Mouse (Mus musculus): ENCODE measurements around the gene Tmem131l. TPM values are rescaled to one million over a fixed set of nuclear protein-coding genes. Genes with fewer than 3 reads are reported as not detected.

Gene Tmem131l
- 49.9 and 52.8 TPM in 2 replicates for polyA plus RNA-seq (2014; fragmentation: Nextera tagmentation; extraction: Ambion mirVana)

DNA sequence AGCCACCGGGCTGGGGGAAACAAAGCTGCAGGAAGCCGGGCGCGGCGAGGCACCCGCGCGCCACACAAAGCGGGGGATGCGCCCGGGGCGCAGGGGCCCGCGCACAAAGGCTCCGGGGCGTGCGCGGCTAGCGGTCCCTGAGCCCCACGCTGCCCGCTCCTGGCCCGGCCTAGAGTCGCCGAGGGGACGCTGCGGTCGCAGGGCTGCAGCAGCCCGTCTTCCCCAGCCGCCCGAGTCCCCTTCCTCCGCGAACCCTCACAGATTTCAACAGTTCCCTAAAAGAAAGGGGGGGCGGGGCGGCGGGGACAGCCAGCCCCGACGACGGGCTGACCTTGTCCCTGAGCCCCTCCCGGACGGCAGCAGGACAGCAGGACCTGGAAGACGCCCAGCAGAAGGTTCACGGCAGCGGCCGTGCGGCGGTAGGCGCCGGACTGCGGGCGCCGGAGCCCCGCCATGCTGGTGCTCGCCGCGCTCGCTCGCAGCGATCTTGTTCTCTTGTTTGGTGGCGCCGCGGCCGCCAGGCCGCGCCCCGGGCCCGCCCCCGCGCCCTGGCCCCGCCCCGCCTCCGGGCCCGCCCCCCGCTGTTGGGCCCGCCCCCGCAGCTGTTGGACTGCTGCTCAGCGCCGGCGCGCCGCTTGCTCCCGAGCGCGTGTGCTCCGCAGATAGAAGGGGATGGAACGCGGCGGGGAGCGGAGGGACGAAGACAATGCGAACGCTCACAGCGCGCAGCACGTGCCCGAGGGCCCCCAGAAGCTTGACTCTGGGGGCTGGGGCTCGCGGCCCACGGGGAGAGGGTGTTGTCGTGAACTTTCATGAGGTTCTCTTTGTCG lies at the start of gene Tmem131l:
Tmem131l (minus strand) TSS at position 530 of the 830 bp plus-strand sequence.
- Histone ChIP-seq H3K27me3 (replicated peaks; ENCODE audit: control insufficient read depth, insufficient read depth, low read length) (no peaks in the 10 kb centered on the region), H3K27ac (ENCODE audit: low read depth) (peak within 1 kb of the TSS; percentile 93), H3K9me3 (ENCODE audit: control insufficient read depth, low read length) (no peaks in the 10 kb centered on the region), H3K4me3 (ENCODE audit: low read depth, low read length) (peak within 1 kb of the TSS; percentile 88), H3K36me3 (ENCODE audit: control insufficient read depth, insufficient read depth, low read length) (0 out of 2 replicates have a peak, but pooled peaks cover 3% of the 10 kb centered on the region), H3K9ac (ENCODE audit: low read length) (peak within 1 kb of the TSS; percentile 92), H3K4me1 (replicated peaks; ENCODE audit: control insufficient read depth, insufficient read depth, low read length) (peaks cover 10% of the 10 kb centered on the region), H3K4me2 (ENCODE audit: low read length) (peak within 1 kb of the TSS; percentile 95)
- ATAC-seq (replicated peaks; ENCODE audit: low FRiP score, low TSS enrichment, low read depth) (peak; percentile 95), DNase-seq (ENCODE audit: low spot score) (peak; percentile 93)
- WGBS = under 1% methylated on average over 77 of the region's 100 CpGs

DNA sequence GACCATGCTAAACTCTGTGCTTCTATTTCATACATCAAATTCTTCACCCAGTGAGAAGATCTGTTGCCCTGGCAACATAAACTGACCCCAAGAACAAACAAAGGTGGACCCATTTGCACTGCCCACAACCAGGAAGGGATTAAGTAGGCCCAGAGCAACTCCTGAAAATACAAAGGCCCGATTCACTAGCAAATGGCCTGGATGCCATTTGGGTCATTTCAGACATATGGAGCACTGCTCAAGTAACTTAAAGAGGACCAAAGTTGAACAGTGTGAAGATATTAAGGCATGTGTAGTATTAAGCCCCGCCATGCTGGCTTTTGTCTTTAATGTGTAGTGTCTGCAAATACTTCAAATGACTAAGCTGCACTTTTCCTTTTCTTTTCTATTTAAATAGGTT lies 46.9 kb upstream of the Tmem131l start:
- H3K4me3 ChIP-seq (ENCODE audit: low read depth, low read length) = no peak overlapping the region
- no peaks in the 10 kb centered on the region for H3K27me3 ChIP-seq (replicated peaks; ENCODE audit: control insufficient read depth, insufficient read depth, low read length)
- no peaks in the 10 kb centered on the region for H3K36me3 ChIP-seq (ENCODE audit: control insufficient read depth, insufficient read depth, low read length)
- no peak overlapping the region for H3K9ac ChIP-seq (ENCODE audit: low read length)
- DNase-seq (ENCODE audit: low spot score) = no peak
- peaks cover 10% of the 10 kb centered on the region; the same call in 1 of the 2 replicates for H3K4me1 ChIP-seq (replicated peaks; ENCODE audit: control insufficient read depth, insufficient read depth, low read length)
- no peak for ATAC-seq (replicated peaks; ENCODE audit: low FRiP score, low TSS enrichment, low read depth)
- WGBS = 69% methylated on average over 2 of the region's 2 CpGs
- peaks cover 3% of the 10 kb centered on the region; the same call in 1 of the 2 replicates for H3K9me3 ChIP-seq (ENCODE audit: control insufficient read depth, low read length)
- H3K27ac ChIP-seq (ENCODE audit: low read depth) = no peak overlapping the region
- H3K4me2 ChIP-seq (ENCODE audit: low read length) = no peak overlapping the region

DNA sequence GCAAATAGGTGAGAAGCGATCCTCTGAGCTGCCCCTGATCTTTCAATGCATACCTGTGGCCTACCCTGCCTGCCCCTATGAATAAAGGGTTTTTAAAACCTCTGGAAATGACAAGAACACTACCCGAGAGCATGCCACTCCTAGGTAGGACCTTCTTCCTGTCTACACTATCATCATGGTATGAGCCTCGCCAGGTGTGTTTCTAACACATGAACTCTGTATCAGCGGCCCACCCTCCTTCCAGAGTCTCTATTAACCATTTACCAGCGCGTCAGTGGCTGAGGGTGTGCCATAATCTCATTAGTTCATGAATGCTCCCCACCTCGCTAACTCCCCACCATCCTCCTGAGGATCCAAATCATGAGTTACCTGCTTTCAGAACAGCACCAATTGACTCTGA lies 46.4 kb upstream of the Tmem131l start:
- H3K9me3 ChIP-seq (ENCODE audit: control insufficient read depth, low read length) = peaks cover 3% of the 10 kb centered on the region; the same call in 1 of the 2 replicates
- H3K36me3 ChIP-seq (ENCODE audit: control insufficient read depth, insufficient read depth, low read length) = no peaks in the 10 kb centered on the region
- no peak for ATAC-seq (replicated peaks; ENCODE audit: low FRiP score, low TSS enrichment, low read depth)
- no peak overlapping the region for H3K4me3 ChIP-seq (ENCODE audit: low read depth, low read length)
- H3K9ac ChIP-seq (ENCODE audit: low read length) = no peak overlapping the region
- WGBS = 86% methylated on average over 7 of the region's 7 CpGs
- no peaks in the 10 kb centered on the region for H3K27me3 ChIP-seq (replicated peaks; ENCODE audit: control insufficient read depth, insufficient read depth, low read length)
- H3K27ac ChIP-seq (ENCODE audit: low read depth) = no peak overlapping the region
- no peak overlapping the region for H3K4me2 ChIP-seq (ENCODE audit: low read length)
- peaks cover 10% of the 10 kb centered on the region; the same call in 1 of the 2 replicates for H3K4me1 ChIP-seq (replicated peaks; ENCODE audit: control insufficient read depth, insufficient read depth, low read length)
- peak; percentile 51 for DNase-seq (ENCODE audit: low spot score)

DNA sequence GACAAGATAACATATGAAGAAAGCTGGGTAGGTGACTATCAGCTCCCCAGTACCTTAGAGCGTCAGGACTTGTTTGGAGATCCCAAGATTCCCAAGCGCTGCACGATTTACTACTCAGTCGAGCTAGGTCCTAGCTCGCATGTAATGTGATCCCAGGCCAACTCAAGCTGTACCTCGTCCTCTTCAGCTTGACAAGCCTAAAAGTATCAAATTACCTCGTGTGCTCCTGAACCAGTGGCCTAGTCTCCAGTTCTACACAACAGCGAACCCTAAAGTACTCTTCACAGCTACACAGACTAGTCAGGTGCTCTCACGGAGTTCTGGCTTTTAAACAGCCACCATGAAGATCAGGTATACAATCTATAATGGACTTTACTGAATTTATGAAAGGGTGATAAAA lies 45.5 kb upstream of the Tmem131l start:
- Histone ChIP-seq H3K9ac (ENCODE audit: low read length) (no peak overlapping the region), H3K27ac (ENCODE audit: low read depth) (no peak overlapping the region), H3K4me2 (ENCODE audit: low read length) (no peak overlapping the region), H3K4me3 (ENCODE audit: low read depth, low read length) (no peak overlapping the region), H3K4me1 (replicated peaks; ENCODE audit: control insufficient read depth, insufficient read depth, low read length) (peaks cover 10% of the 10 kb centered on the region; the same call in 1 of the 2 replicates), H3K9me3 (ENCODE audit: control insufficient read depth, low read length) (peaks cover 3% of the 10 kb centered on the region; the same call in 1 of the 2 replicates), H3K36me3 (ENCODE audit: control insufficient read depth, insufficient read depth, low read length) (no peaks in the 10 kb centered on the region), H3K27me3 (replicated peaks; ENCODE audit: control insufficient read depth, insufficient read depth, low read length) (no peaks in the 10 kb centered on the region)
- DNase-seq (ENCODE audit: low spot score) = no peak
- WGBS = 20% methylated on average over 9 of the region's 9 CpGs
- 0 out of 2 replicates have a peak, but pooled peaks have one; percentile 36 for ATAC-seq (replicated peaks; ENCODE audit: low FRiP score, low TSS enrichment, low read depth)

DNA sequence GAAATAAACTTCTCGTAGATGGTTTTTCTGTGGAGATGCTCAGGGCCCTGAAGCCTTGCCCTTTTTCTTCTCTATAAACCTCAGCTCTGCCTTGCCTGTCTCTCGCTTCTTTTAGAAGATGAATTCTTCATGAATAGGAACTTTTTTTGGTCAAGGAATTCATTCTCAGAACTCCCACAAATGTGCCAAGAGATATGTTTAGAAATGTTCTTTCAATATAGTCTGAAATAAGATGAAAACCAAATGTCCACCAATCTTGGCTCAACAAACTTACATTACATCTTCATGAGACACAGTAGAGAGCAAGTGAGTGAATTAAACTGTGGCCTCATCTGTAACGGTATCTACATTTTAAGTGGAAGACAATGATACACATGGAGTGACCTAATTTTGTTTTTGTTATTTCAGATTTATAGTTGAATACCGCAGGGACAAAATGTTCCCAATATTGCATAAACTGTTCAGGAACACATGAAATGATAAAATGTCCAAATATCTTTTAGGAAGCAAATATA lies 41.3 kb upstream of the Tmem131l start:
- WGBS = 76% methylated on average over 4 of the region's 4 CpGs
- Histone ChIP-seq H3K27ac (ENCODE audit: low read depth) (no peak overlapping the region), H3K4me2 (ENCODE audit: low read length) (no peak overlapping the region), H3K4me1 (replicated peaks; ENCODE audit: control insufficient read depth, insufficient read depth, low read length) (peaks cover 10% of the 10 kb centered on the region; the same call in 1 of the 2 replicates), H3K9me3 (ENCODE audit: control insufficient read depth, low read length) (peaks cover 3% of the 10 kb centered on the region; the same call in 1 of the 2 replicates), H3K4me3 (ENCODE audit: low read depth, low read length) (no peak overlapping the region), H3K36me3 (ENCODE audit: control insufficient read depth, insufficient read depth, low read length) (no peaks in the 10 kb centered on the region), H3K27me3 (replicated peaks; ENCODE audit: control insufficient read depth, insufficient read depth, low read length) (no peaks in the 10 kb centered on the region), H3K9ac (ENCODE audit: low read length) (no peak overlapping the region)
- DNase-seq (ENCODE audit: low spot score) = no peak
- ATAC-seq (replicated peaks; ENCODE audit: low FRiP score, low TSS enrichment, low read depth) = no peak

DNA sequence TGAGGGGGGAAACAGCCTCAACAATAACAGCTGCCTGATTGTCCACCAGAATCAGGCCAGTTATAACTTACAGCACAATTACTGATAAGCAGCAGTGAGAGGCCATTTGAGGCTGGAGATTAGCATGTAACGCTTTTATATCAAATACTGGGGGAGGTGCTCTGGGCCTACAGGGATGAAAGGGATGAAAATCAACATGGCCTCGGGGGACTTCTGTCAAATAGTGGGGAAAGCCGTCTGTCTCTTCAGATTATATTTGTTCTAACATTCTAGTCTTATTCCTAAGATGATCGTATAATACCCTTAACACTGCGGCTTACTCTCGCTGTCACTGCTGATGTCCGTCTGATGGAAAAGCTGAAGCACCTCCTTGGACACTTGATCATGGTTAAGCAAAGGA lies 40.1 kb upstream of the Tmem131l start:
- Histone ChIP-seq H3K9me3 (ENCODE audit: control insufficient read depth, low read length) (peaks cover 3% of the 10 kb centered on the region; the same call in 1 of the 2 replicates), H3K4me3 (ENCODE audit: low read depth, low read length) (no peak overlapping the region), H3K4me1 (replicated peaks; ENCODE audit: control insufficient read depth, insufficient read depth, low read length) (peaks cover 4% of the 10 kb centered on the region; the same call in 1 of the 2 replicates), H3K9ac (ENCODE audit: low read length) (no peak overlapping the region), H3K27ac (ENCODE audit: low read depth) (no peak overlapping the region), H3K27me3 (replicated peaks; ENCODE audit: control insufficient read depth, insufficient read depth, low read length) (no peaks in the 10 kb centered on the region), H3K4me2 (ENCODE audit: low read length) (no peak overlapping the region), H3K36me3 (ENCODE audit: control insufficient read depth, insufficient read depth, low read length) (no peaks in the 10 kb centered on the region)
- DNase-seq (ENCODE audit: low spot score) (no peak), ATAC-seq (replicated peaks; ENCODE audit: low FRiP score, low TSS enrichment, low read depth) (no peak)
- 87% methylated on average over 7 of the region's 7 CpGs for WGBS

DNA sequence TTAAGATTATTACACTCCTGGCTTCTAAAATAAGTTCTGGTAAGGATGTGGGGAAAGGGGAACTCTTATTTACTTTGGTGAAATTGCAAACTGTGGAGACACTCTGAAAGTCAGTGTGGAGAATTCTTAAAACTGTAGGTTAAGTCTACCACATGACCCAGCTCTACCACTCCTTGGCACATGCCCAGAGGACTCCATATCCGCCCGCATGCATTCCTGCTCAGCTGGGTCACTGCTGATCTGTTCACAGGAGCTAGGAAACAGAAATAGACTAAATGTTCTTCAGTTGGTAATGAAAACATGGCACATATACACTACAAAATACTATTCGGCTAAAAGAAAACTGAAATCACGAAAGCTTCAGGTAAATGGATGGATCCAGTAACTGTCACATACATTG lies 37.5 kb upstream of the Tmem131l start:
- no peak overlapping the region for H3K27ac ChIP-seq (ENCODE audit: low read depth)
- no peak overlapping the region for H3K4me2 ChIP-seq (ENCODE audit: low read length)
- no peaks in the 10 kb centered on the region for H3K36me3 ChIP-seq (ENCODE audit: control insufficient read depth, insufficient read depth, low read length)
- no peaks in the 10 kb centered on the region for H3K4me1 ChIP-seq (replicated peaks; ENCODE audit: control insufficient read depth, insufficient read depth, low read length)
- 88% methylated on average over 4 of the region's 4 CpGs for WGBS
- H3K27me3 ChIP-seq (replicated peaks; ENCODE audit: control insufficient read depth, insufficient read depth, low read length) = no peaks in the 10 kb centered on the region
- DNase-seq (ENCODE audit: low spot score) (no peak), ATAC-seq (replicated peaks; ENCODE audit: low FRiP score, low TSS enrichment, low read depth) (no peak)
- peaks cover 3% of the 10 kb centered on the region; the same call in 1 of the 2 replicates for H3K9me3 ChIP-seq (ENCODE audit: control insufficient read depth, low read length)
- no peak overlapping the region for H3K4me3 ChIP-seq (ENCODE audit: low read depth, low read length)
- H3K9ac ChIP-seq (ENCODE audit: low read length) = no peak overlapping the region

DNA sequence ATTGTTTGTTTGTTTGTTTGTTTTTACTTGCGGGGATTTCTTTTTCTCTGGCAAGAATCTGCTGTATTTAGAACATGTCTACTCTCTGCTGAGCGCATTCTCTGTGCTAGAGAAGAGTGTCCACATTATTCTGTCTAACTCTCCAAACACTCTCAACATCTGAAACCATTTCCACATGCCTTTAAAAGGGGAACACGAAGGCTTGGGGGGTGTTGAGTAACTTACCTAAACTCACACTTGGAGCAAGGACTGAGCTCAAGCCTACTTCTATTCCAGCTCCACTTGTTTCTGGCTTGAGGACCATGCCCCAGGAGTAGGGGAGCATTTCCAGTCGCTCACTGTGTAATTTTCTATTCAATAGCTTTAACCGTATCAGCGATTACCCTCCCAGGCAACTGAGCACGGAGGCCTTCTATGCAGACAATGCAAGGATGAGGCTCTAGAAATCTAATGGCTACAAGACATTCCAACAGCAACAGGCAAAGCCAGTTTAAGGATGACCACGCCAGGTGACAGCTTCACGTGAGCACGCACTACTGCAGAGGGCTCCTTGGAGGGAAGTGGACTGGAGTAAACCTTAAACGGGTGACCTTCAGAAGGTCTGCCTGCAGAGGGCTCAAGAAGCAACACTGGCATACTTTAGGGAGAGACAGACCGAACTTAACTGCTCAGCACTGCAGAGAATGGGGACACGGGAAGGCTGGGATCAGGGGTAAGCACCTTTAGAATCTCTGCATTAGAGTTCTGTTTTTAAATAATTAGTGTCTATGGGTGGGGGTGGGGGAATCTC lies 36.8 kb upstream of the Tmem131l start:
- Histone ChIP-seq H3K4me2 (ENCODE audit: low read length) (no peak overlapping the region), H3K4me3 (ENCODE audit: low read depth, low read length) (no peak overlapping the region), H3K9ac (ENCODE audit: low read length) (no peak overlapping the region), H3K9me3 (ENCODE audit: control insufficient read depth, low read length) (no peaks in the 10 kb centered on the region; the same call in 1 of the 2 replicates), H3K36me3 (ENCODE audit: control insufficient read depth, insufficient read depth, low read length) (no peaks in the 10 kb centered on the region), H3K27me3 (replicated peaks; ENCODE audit: control insufficient read depth, insufficient read depth, low read length) (no peaks in the 10 kb centered on the region), H3K4me1 (replicated peaks; ENCODE audit: control insufficient read depth, insufficient read depth, low read length) (no peaks in the 10 kb centered on the region), H3K27ac (ENCODE audit: low read depth) (no peak overlapping the region)
- WGBS = 76% methylated on average over 13 of the region's 13 CpGs
- DNase-seq (ENCODE audit: low spot score) (no peak), ATAC-seq (replicated peaks; ENCODE audit: low FRiP score, low TSS enrichment, low read depth) (no peak)

Data from intestine, embryonic 14.5 days (tissue).